11 mouse cellular contexts compared by ENCODE assay signal in genomic region chr2:118491741-118492395, GRCm38 (mm10). TPM values are rescaled to one million over a fixed set of nuclear protein-coding genes. Genes with fewer than 3 reads are reported as not detected.
DNase-seq lines count a peak whose midpoint lies in the region; ATAC-seq and TF ChIP-seq lines count a peak whose summit lies in the region.
"Had no signal": no experiment of that assay in that cellular context is flagged by ENCODE, and none has a peak within 500 bp of the region (broad histone marks: within the 10 kb centered on the region; RNA-seq: fewer than 3 reads in every experiment).

No protein-coding gene starts in this region.

- no peak for ATAC-seq in kidney, postnatal 0 days (replicated peaks; ENCODE audit: low FRiP score, low read depth)
- ATAC-seq: forebrain, embryonic 15.5 days had no signal

- H3K4me3 ChIP-seq in heart, adult 2 months: no peak overlapping the region
- no peak overlapping the region for H3K4me3 ChIP-seq in kidney, postnatal 0 days (replicated peaks; ENCODE audit: low read depth, low read length)
- no peak overlapping the region for H3K4me3 ChIP-seq in small intestine, adult 2 months (ENCODE audit: low read depth, low read length)
- H3K4me3 ChIP-seq: forebrain, embryonic 15.5 days had no signal

- no peaks in the 10 kb centered on the region for H3K36me3 ChIP-seq in heart, adult 2 months (ENCODE audit: control insufficient read depth, insufficient read depth, low read length)
- no peaks in the 10 kb centered on the region for H3K36me3 ChIP-seq in kidney, postnatal 0 days (ENCODE audit: insufficient read depth, low read length)
- H3K36me3 ChIP-seq in small intestine, adult 2 months (ENCODE audit: control insufficient read depth, insufficient read depth, low read length): no peaks in the 10 kb centered on the region
- H3K36me3 ChIP-seq: forebrain, embryonic 15.5 days had no signal

- no peak for TF ChIP-seq EP300 in heart, adult 2 months (IDR thresholded peaks at IDR 0.05; ENCODE audit: insufficient read depth, low read depth, low read length)

- no peak overlapping the region for H3K9ac ChIP-seq in heart, adult 2 months (ENCODE audit: low read depth, low read length)
- H3K9ac ChIP-seq in kidney, postnatal 0 days (ENCODE audit: low read depth, low read length): no peak overlapping the region
- H3K9ac ChIP-seq: forebrain, embryonic 15.5 days had no signal

- no peak for DNase-seq in heart, adult 2 months
- DNase-seq in heart, postnatal 4 days: no peak
- DNase-seq in kidney, postnatal 0 days (ENCODE audit: low spot score): no peak
- no peak for DNase-seq in kidney, adult 18-20 months
- DNase-seq in CD4-positive helper T cell, adult 2 months (ENCODE audit: low read depth, low spot score): peak; percentile 16
- no peak for DNase-seq in cerebellum, postnatal 25 days
- DNase-seq in urinary bladder, postnatal 36 days (ENCODE audit: low spot score in 2 of 2): no peak
- DNase-seq: adrenal gland, adult 8-10 months; cerebellum, adult 2 months had no signal

- H3K27me3 ChIP-seq in heart, adult 2 months (ENCODE audit: control insufficient read depth, insufficient read depth, low read length): no peaks in the 10 kb centered on the region
- H3K27me3 ChIP-seq in kidney, postnatal 0 days (ENCODE audit: insufficient read depth, low read length): no peaks in the 10 kb centered on the region
- H3K27me3 ChIP-seq in small intestine, adult 2 months (ENCODE audit: control insufficient read depth, insufficient read depth, low read length): no peaks in the 10 kb centered on the region
- H3K27me3 ChIP-seq: forebrain, embryonic 15.5 days had no signal

- no peak overlapping the region for H3K4me2 ChIP-seq in kidney, postnatal 0 days (ENCODE audit: low read length)
- H3K4me2 ChIP-seq: forebrain, embryonic 15.5 days had no signal

- H3K9me3 ChIP-seq in kidney, postnatal 0 days (replicated peaks; ENCODE audit: low read length): no peaks in the 10 kb centered on the region
- H3K9me3 ChIP-seq: forebrain, embryonic 15.5 days had no signal

- TF ChIP-seq CTCF in heart, adult 2 months (IDR thresholded peaks at IDR 0.05): no peak
- no peak for TF ChIP-seq CTCF in kidney, postnatal 0 days (IDR thresholded peaks at IDR 0.05; ENCODE audit: low read depth)
- no peak for TF ChIP-seq CTCF in small intestine, adult 2 months (IDR thresholded peaks at IDR 0.05; ENCODE audit: extremely low read depth, insufficient read length, insufficient replicate concordance, low read depth, low read length)

- TF ChIP-seq POLR2A in heart, adult 2 months (IDR thresholded peaks at IDR 0.05; ENCODE audit: insufficient read depth, low read depth, low read length): no peak
- no peak for TF ChIP-seq POLR2A in small intestine, adult 2 months (IDR thresholded peaks at IDR 0.05; ENCODE audit: low read depth, low read length)

- intact Hi-C loops in heart, adult 2 months (cut with DNase I): loop anchor here (2.0 kb wide), 1 partner anchor 19 kb away; no protein-coding TSS in a partner anchor

- no peaks in the 10 kb centered on the region for H3K79me2 ChIP-seq in heart, adult 2 months (replicated peaks; ENCODE audit: control insufficient read depth, insufficient read depth, low read length)

- H3K4me1 ChIP-seq in heart, adult 2 months (ENCODE audit: control insufficient read depth, insufficient read depth, low read length): peaks cover 16% of the 10 kb centered on the region
- peaks cover 15% of the 10 kb centered on the region for H3K4me1 ChIP-seq in kidney, postnatal 0 days (replicated peaks; ENCODE audit: insufficient read depth, low read length)
- H3K4me1 ChIP-seq in small intestine, adult 2 months (ENCODE audit: control insufficient read depth, insufficient read depth, insufficient read length, low read length): peaks cover 24% of the 10 kb centered on the region
- H3K4me1 ChIP-seq: forebrain, embryonic 15.5 days had no signal

- H3K27ac ChIP-seq in heart, adult 2 months: peak overlapping the region; percentile 23; the same call in 1 of the 2 replicates
- H3K27ac ChIP-seq in kidney, postnatal 0 days: 0 out of 2 replicates have a peak overlapping the region, but pooled peaks have one; percentile 34
- H3K27ac ChIP-seq in small intestine, adult 2 months (ENCODE audit: insufficient read depth, low read depth, low read length): peak overlapping the region; percentile 35; the same call in 1 of the 2 replicates
- H3K27ac ChIP-seq: forebrain, embryonic 15.5 days had no signal

- WGBS in heart, adult 2 months: 84% methylated on average over 4 of the region's 4 CpGs
- WGBS in kidney, postnatal 0 days: 83% methylated on average over 4 of the region's 4 CpGs
- WGBS in small intestine, adult 2 months: 88% methylated on average over 4 of the region's 4 CpGs

RNA-seq across cellular contexts. Expression of gene Srp14, which starts 12.4 kb away (rescaled TPM):
- 100 to 1,000 TPM; 116 to 129 TPM for total RNA-seq in heart, adult 2 months (2021)
- 64.9 and 112 TPM in 2 replicates for polyA plus RNA-seq in heart, adult 2 months (2012; rRNA removed)
- total RNA-seq in heart, postnatal 4 days (2021): 100 to 1,000 TPM; 104 to 111 TPM
- polyA plus RNA-seq in kidney, postnatal 0 days (2015; fragmentation: Nextera tagmentation; extraction: Ambion mirVana): 237 and 255 TPM in 2 replicates
- 10.9 and 16.3 TPM in 2 replicates for polyA plus RNA-seq in small intestine, adult 2 months (2012; rRNA removed)

RNA-seq across cellular contexts. Expression of gene Bmf, which starts 57.6 kb away (rescaled TPM):
- total RNA-seq in heart, adult 2 months (2021): 1 to 10 TPM; 5.5 to 7.0 TPM
- polyA plus RNA-seq in heart, adult 2 months (2012; rRNA removed): 2.9 and 5.7 TPM in 2 replicates
- total RNA-seq in heart, postnatal 4 days (2021): 1 to 10 TPM; 4.2 to 7.6 TPM
- polyA plus RNA-seq in kidney, postnatal 0 days (2015; fragmentation: Nextera tagmentation; extraction: Ambion mirVana): 4.2 and 5.3 TPM in 2 replicates
- 4.1 and 10.3 TPM in 2 replicates for polyA plus RNA-seq in small intestine, adult 2 months (2012; rRNA removed)
